Mouse (Mus musculus): ENCODE data around the gene Prkag2. TPM values are rescaled to one million over a fixed set of nuclear protein-coding genes. Genes with fewer than 3 reads are reported as not detected.
A peak's percentile ranks its signal among the peaks of the same experiment; 100 is the strongest.

Prkag2 gene
- polyA plus RNA-seq, 1 experiment from 2014 or later: 98.9 TPM

DNA sequence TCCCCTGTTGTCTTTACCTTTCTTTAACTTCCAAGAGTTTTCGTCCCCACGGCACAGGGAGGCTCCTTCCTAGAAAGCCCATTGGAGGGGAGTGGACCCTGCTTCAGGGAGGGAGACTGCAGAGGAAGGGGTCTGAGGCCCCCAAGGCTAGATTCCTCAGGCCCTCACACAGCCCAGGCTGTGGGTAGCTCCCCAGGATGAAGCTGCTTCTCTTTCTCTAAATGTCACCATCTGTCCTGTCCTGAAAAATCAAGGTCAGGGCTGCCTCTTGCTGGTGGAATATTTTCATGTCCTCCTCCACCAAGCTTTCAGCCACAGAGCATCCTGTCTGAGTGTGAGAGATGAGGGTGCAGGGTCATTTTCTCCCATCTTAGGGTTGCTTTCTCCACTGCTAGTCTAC, 113.5 kb downstream of the Prkag2 start:
- no peak overlapping the region for H3K4me3 ChIP-seq (ENCODE audit: low read depth, low read length)
- H3K4me2 ChIP-seq (ENCODE audit: low read depth, low read length): no peak overlapping the region; the same call in 1 of the 2 replicates
- H3K36me3 ChIP-seq (ENCODE audit: control insufficient read depth, insufficient read depth, low read length): no peaks in the 10 kb centered on the region
- H3K4me1 ChIP-seq (ENCODE audit: control insufficient read depth, insufficient read depth, low read length): peaks cover 4% of the 10 kb centered on the region
- H3K27ac ChIP-seq (ENCODE audit: low read depth, low read length): peak overlapping the region; percentile 83; the same call in 1 of the 2 replicates
- 16% methylated on average over 2 of the region's 2 CpGs for WGBS
- 0 out of 2 replicates have a peak overlapping the region, but pooled peaks have one; percentile 21 for H3K9ac ChIP-seq (replicated peaks; ENCODE audit: low read depth, low read length)
- no peak for ATAC-seq (ENCODE audit: low read depth)
- no peaks in the 10 kb centered on the region for H3K27me3 ChIP-seq (ENCODE audit: control insufficient read depth, insufficient read depth, low read length)
- H3K9me3 ChIP-seq (ENCODE audit: control insufficient read depth, low read length): no peaks in the 10 kb centered on the region

DNA sequence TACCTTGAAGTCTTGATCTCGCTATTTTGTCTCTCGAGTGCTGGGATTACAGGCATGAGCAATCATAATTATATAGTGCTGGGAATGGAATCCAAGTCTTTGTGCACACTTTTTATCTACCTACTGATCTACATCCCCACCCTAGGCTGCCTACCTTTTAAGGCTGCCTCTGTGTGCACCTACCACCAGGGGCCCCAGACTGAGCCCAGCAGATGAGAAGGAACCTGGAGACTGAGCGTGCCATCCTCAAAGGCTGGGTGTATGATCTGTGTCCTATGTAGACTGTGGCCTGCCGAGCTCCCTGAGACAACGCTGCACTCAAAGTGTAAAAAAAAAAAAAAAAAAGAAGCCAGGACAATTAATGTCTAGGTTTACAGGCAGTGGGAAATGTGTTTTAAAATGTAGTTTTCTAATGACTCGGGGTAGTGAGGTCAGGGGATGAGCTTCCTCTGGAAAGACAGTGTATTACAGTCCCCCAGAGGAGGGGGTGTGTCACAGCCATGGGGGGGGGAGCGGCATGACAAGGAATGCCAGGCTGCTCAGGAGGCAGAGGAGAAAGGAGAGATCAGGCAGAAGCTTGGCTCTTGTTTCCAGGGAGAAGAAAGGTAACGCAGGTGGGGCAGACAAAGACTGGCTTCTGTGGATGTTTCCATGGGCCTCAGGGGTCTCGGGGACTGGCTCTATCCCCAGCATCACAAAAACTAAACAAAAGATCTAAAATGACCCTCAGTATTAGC, 114.1 kb downstream of the Prkag2 start:
- WGBS: 53% methylated on average over 9 of the region's 9 CpGs
- H3K9ac ChIP-seq (replicated peaks; ENCODE audit: low read depth, low read length): no peak overlapping the region
- H3K9me3 ChIP-seq (ENCODE audit: control insufficient read depth, low read length): no peaks in the 10 kb centered on the region
- H3K4me2 ChIP-seq (ENCODE audit: low read depth, low read length): peak overlapping the region; percentile 17
- peak; percentile 39 for ATAC-seq (ENCODE audit: low read depth)
- H3K4me3 ChIP-seq (ENCODE audit: low read depth, low read length): no peak overlapping the region
- no peaks in the 10 kb centered on the region for H3K36me3 ChIP-seq (ENCODE audit: control insufficient read depth, insufficient read depth, low read length)
- H3K27ac ChIP-seq (ENCODE audit: low read depth, low read length): peak overlapping the region; percentile 83
- no peaks in the 10 kb centered on the region for H3K27me3 ChIP-seq (ENCODE audit: control insufficient read depth, insufficient read depth, low read length)
- peaks cover 4% of the 10 kb centered on the region for H3K4me1 ChIP-seq (ENCODE audit: control insufficient read depth, insufficient read depth, low read length)

DNA sequence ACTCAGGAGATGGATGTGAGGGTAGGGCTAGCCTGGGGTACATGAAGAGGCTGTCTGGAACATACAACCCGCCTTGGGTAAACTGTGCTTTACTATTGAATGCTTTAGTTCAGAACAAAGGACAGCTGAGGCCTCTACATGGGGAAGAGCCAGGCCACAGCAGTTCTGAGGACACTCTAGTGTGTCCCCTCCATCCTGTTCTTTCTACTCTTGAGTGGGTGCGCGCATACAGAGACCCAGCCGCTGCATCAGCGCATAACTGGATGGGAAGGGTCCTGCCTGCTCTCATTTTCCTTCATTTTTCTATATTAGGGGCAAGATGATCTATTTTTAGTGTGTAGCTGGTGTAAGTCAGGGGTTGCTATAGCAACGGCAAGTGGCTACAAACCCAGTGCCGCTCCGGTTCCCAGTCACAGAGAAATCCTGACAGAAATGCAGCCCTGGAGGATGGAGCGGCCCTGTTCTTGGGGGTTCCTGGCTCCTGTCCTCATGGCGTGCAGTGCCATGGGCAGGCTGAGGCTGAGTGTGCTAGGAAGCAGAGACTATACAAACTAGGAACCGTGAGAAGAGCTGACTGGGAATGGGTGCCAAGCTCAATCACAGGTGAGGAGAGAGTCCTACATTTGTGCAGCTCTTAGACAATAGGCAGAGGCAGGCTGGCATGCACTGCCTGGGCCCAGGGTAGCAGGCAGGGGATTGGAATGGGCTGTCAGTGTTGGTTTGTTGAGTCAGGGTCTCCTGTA, 114.8 kb downstream of the Prkag2 start:
- Histone ChIP-seq H3K27ac (ENCODE audit: low read depth, low read length) (peak overlapping the region; percentile 83), H3K4me1 (ENCODE audit: control insufficient read depth, insufficient read depth, low read length) (peaks cover 4% of the 10 kb centered on the region), H3K27me3 (ENCODE audit: control insufficient read depth, insufficient read depth, low read length) (no peaks in the 10 kb centered on the region), H3K4me3 (ENCODE audit: low read depth, low read length) (no peak overlapping the region), H3K9me3 (ENCODE audit: control insufficient read depth, low read length) (no peaks in the 10 kb centered on the region), H3K9ac (replicated peaks; ENCODE audit: low read depth, low read length) (no peak overlapping the region), H3K36me3 (ENCODE audit: control insufficient read depth, insufficient read depth, low read length) (no peaks in the 10 kb centered on the region), H3K4me2 (ENCODE audit: low read depth, low read length) (peak overlapping the region; percentile 17)
- peak; percentile 65; the same call in 1 of the 2 replicates for ATAC-seq (ENCODE audit: low read depth)
- 57% methylated on average over 11 of the region's 11 CpGs for WGBS

DNA sequence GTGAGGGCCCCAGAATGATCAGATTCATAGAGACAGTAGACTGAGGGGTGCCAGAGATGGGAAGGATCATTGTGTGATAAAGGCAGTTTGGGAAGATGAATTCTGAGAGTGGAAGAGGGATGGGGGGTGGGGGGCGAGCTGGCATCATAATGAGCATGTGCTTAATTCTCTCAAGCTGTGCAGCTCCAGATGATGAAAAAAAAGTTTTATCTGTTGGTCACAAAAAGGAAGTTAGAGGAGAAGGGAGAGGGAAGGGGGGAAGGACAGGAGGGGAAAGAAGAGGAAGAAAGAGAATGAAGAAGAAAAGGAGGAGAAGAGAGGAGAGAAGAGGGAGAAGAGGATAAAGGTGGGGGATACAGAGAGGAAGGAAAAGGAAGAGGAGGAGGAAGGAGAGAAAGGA, 116.3 kb downstream of the Prkag2 start:
- 75% methylated on average over 1 of the region's 1 CpGs for WGBS
- H3K4me1 ChIP-seq (ENCODE audit: control insufficient read depth, insufficient read depth, low read length): peaks cover 4% of the 10 kb centered on the region
- ATAC-seq (ENCODE audit: low read depth): no peak
- no peak overlapping the region for H3K4me2 ChIP-seq (ENCODE audit: low read depth, low read length)
- no peak overlapping the region for H3K27ac ChIP-seq (ENCODE audit: low read depth, low read length)
- H3K36me3 ChIP-seq (ENCODE audit: control insufficient read depth, insufficient read depth, low read length): no peaks in the 10 kb centered on the region
- H3K9ac ChIP-seq (replicated peaks; ENCODE audit: low read depth, low read length): no peak overlapping the region
- no peaks in the 10 kb centered on the region for H3K9me3 ChIP-seq (ENCODE audit: control insufficient read depth, low read length)
- H3K27me3 ChIP-seq (ENCODE audit: control insufficient read depth, insufficient read depth, low read length): no peaks in the 10 kb centered on the region
- no peak overlapping the region for H3K4me3 ChIP-seq (ENCODE audit: low read depth, low read length)

DNA sequence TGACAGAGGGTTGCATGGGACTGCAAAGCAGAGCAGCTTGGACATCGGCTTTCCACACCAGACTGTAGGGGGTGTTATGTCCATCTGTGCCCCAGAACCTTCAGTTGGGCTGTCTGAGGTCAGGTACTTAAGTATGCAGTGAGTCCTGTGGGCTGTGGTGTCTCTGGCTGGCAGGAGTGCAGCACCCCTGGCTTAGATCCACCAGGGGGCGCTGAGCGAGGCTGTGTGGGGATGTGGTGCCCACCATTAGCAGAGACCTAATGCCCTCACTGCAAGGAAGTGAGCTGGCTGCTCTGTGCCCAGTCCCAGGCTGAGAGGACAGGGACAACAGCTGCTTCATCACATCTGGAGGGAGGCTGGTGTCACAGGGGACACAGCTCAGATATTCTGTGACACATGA, 116.9 kb downstream of the Prkag2 start:
- ATAC-seq (ENCODE audit: low read depth): 0 out of 2 replicates have a peak, but pooled peaks have one; percentile 39
- Histone ChIP-seq H3K4me3 (ENCODE audit: low read depth, low read length) (no peak overlapping the region), H3K4me1 (ENCODE audit: control insufficient read depth, insufficient read depth, low read length) (peaks cover 4% of the 10 kb centered on the region), H3K36me3 (ENCODE audit: control insufficient read depth, insufficient read depth, low read length) (no peaks in the 10 kb centered on the region), H3K9me3 (ENCODE audit: control insufficient read depth, low read length) (no peaks in the 10 kb centered on the region), H3K27me3 (ENCODE audit: control insufficient read depth, insufficient read depth, low read length) (no peaks in the 10 kb centered on the region), H3K27ac (ENCODE audit: low read depth, low read length) (no peak overlapping the region), H3K4me2 (ENCODE audit: low read depth, low read length) (no peak overlapping the region), H3K9ac (replicated peaks; ENCODE audit: low read depth, low read length) (no peak overlapping the region)
- WGBS: 17% methylated on average over 3 of the region's 3 CpGs

DNA sequence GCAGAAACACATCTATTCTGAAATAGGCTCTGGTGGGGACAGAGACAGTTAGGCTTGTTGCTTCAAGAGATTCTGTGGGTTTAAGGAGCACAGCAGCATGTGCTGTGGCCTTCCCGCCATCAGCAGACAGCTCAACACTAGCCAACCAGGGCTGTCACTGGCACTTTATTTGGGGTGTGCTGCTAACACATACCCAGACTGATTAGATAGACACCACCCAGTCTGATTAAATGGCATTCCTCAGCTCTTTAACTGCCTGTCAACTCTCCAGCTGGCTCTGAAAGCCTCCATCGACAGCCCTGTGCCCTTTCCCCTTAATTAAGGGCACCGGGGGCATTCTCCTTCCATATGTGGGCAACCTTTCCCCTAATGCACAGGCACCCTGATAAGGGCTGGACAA, 118.2 kb downstream of the Prkag2 start:
- WGBS: 81% methylated on average over 3 of the region's 3 CpGs
- Histone ChIP-seq H3K36me3 (ENCODE audit: control insufficient read depth, insufficient read depth, low read length) (no peaks in the 10 kb centered on the region), H3K9me3 (ENCODE audit: control insufficient read depth, low read length) (no peaks in the 10 kb centered on the region), H3K27me3 (ENCODE audit: control insufficient read depth, insufficient read depth, low read length) (no peaks in the 10 kb centered on the region), H3K4me2 (ENCODE audit: low read depth, low read length) (no peak overlapping the region), H3K9ac (replicated peaks; ENCODE audit: low read depth, low read length) (no peak overlapping the region), H3K27ac (ENCODE audit: low read depth, low read length) (no peak overlapping the region), H3K4me3 (ENCODE audit: low read depth, low read length) (no peak overlapping the region), H3K4me1 (ENCODE audit: control insufficient read depth, insufficient read depth, low read length) (peaks cover 4% of the 10 kb centered on the region)
- no peak for ATAC-seq (ENCODE audit: low read depth)

DNA sequence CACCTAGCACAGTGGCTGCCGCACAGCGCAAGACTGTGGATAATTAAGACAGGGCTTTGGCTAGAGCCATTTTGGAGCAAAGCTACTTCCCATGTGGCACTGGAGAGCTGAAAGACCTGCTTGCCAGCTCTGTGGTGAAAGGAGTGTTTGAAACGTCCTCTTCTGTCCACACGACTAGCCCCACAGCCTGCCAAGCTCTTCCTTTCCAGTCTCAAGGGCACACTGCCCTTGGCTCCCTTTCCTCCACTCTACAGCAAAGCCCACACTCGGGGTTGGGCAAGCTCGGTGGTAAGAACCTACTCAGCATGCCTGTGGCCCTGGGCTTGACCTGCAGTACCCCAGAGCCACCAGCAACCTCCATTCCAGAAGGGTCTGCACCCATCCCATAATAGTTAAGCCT, 118.7 kb downstream of the Prkag2 start:
- Histone ChIP-seq H3K4me3 (ENCODE audit: low read depth, low read length) (no peak overlapping the region), H3K36me3 (ENCODE audit: control insufficient read depth, insufficient read depth, low read length) (no peaks in the 10 kb centered on the region), H3K4me2 (ENCODE audit: low read depth, low read length) (no peak overlapping the region), H3K27ac (ENCODE audit: low read depth, low read length) (no peak overlapping the region), H3K9me3 (ENCODE audit: control insufficient read depth, low read length) (no peaks in the 10 kb centered on the region), H3K4me1 (ENCODE audit: control insufficient read depth, insufficient read depth, low read length) (peaks cover 4% of the 10 kb centered on the region), H3K27me3 (ENCODE audit: control insufficient read depth, insufficient read depth, low read length) (no peaks in the 10 kb centered on the region), H3K9ac (replicated peaks; ENCODE audit: low read depth, low read length) (no peak overlapping the region)
- 74% methylated on average over 6 of the region's 6 CpGs for WGBS
- no peak for ATAC-seq (ENCODE audit: low read depth)

DNA sequence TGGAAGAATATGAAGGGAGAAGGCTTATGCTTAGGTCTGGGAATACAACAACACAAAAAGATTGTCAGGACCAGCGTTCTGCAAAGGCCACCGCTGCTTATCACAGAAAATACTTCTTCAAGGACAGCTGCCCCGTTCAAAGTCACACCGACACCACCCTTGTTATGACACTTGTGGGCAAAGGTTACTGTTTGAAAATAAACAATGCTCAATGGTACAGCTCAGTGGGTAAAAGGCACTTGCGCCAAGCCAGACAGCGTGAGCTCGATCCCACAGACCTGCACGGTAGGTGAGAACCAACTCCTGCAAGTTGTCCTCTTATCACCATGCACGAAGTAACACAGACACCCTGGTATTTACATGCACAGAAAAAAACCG, 120.5 kb downstream of the Prkag2 start:
- Histone ChIP-seq H3K9me3 (ENCODE audit: control insufficient read depth, low read length) (no peaks in the 10 kb centered on the region), H3K27me3 (ENCODE audit: control insufficient read depth, insufficient read depth, low read length) (no peaks in the 10 kb centered on the region), H3K4me3 (ENCODE audit: low read depth, low read length) (no peak overlapping the region), H3K4me1 (ENCODE audit: control insufficient read depth, insufficient read depth, low read length) (no peaks in the 10 kb centered on the region), H3K36me3 (ENCODE audit: control insufficient read depth, insufficient read depth, low read length) (no peaks in the 10 kb centered on the region), H3K9ac (replicated peaks; ENCODE audit: low read depth, low read length) (no peak overlapping the region), H3K4me2 (ENCODE audit: low read depth, low read length) (no peak overlapping the region), H3K27ac (ENCODE audit: low read depth, low read length) (no peak overlapping the region)
- WGBS: 83% methylated on average over 10 of the region's 10 CpGs
- ATAC-seq (ENCODE audit: low read depth): no peak

DNA sequence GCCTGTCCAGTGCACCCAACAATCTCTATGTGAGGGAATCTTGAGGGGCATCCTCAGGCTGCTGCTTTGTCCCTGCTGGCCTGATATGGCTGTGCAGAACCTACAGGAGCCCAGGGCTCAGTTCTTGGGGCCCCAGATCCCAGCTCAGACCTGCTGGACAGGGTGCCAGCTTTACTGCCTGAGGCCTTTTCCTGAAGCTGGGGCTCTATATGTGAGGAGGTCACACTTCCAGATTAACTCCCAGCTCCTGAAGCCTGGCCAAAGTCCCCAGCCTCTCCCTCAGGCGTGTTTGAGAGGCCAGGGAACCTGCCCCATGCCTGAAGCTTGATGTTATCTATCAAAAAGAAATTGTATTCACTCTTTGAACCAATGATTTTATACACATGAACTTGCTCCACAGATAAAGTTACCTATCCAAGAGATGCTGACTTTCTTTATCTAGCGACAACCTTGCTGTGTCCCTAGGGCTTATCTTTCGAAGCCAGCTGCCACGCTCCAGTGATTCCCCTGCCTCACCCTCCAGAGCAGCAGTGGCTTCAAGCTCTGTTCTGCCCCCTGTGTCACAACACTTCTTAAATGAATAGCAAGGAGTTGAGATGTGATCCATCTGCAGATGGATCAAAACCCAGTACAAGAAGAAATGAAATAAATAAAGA, 121.0 kb downstream of the Prkag2 start:
- Histone ChIP-seq H3K9ac (replicated peaks; ENCODE audit: low read depth, low read length) (no peak overlapping the region), H3K36me3 (ENCODE audit: control insufficient read depth, insufficient read depth, low read length) (no peaks in the 10 kb centered on the region), H3K9me3 (ENCODE audit: control insufficient read depth, low read length) (no peaks in the 10 kb centered on the region), H3K4me3 (ENCODE audit: low read depth, low read length) (no peak overlapping the region), H3K4me1 (ENCODE audit: control insufficient read depth, insufficient read depth, low read length) (no peaks in the 10 kb centered on the region), H3K4me2 (ENCODE audit: low read depth, low read length) (no peak overlapping the region), H3K27ac (ENCODE audit: low read depth, low read length) (no peak overlapping the region), H3K27me3 (ENCODE audit: control insufficient read depth, insufficient read depth, low read length) (no peaks in the 10 kb centered on the region)
- ATAC-seq (ENCODE audit: low read depth): no peak
- WGBS: 59% methylated on average over 4 of the region's 4 CpGs
